Mouse (Mus musculus): Measurements from ENCODE around the gene Prkcb.

DNA sequence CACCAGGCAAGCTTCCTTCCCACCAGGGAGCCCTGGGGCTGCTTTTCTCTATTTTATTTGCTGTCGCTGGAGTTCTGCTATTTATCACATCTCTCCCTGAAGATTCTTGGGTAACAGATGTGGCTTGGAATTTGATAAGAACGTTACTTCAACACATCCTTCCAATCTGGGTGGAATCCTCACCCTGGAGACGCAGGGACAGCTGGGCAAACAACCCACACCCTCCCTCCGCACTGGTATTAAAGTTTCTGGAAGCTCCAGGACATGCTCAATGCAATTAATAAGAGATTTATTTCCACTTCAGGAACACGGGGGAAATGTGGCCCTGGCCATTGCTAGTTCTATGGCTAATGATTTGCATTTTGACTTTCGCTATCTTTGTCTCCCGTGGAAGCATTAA, 277.5 kb downstream of the Prkcb start:
- TF ChIP-seq POLR2A (IDR thresholded peaks at IDR 0.05; ENCODE audit: borderline replicate concordance, extremely low read depth, low read depth, low read length) (no peak), CTCF (IDR thresholded peaks at IDR 0.05; ENCODE audit: insufficient read depth, low read length) (no peak)

Data from lung, adult 2 months (tissue).